Mouse (Mus musculus) MEL (cell line): ENCODE results near the gene Lpgat1.

Experiments used
- CTCF ChIP-seq, 3 experiments: IDR thresholded peaks in 2 of 3; conservative IDR thresholded peaks in 1 of 3; 2 replicates each; pipeline ENCODE4 v1.5.1; 2011 to 2012; ENCODE audit warnings: low read length in 3 of 3, low read depth in 2 of 3, mild to moderate bottlenecking in 2 of 3, improper control_type of control experiment in 1 of 3, inconsistent platforms in 1 of 3, mixed read lengths in 1 of 3, moderate library complexity in 1 of 3; ENCODE audit not compliant: control insufficient read depth in 1 of 3, insufficient read depth in 1 of 3, poor library complexity in 1 of 3, severe bottlenecking in 1 of 3
- EP300 ChIP-seq, 2 experiments: IDR thresholded peaks; 2 replicates each; pipeline ENCODE4 v1.6.1; 2011; ENCODE audit warnings: improper control_type of control experiment in 2 of 2, low read length in 2 of 2, low read depth in 1 of 2, mild to moderate bottlenecking in 1 of 2
- MAX ChIP-seq: IDR thresholded peaks from 2 replicates; pipeline ENCODE4 v1.6.1; 2011; ENCODE audit warnings: low read length, improper control_type of control experiment
- POLR2A ChIP-seq, 2 experiments: IDR thresholded peaks; 2 replicates each; pipeline ENCODE4 v1.6.1; 2011 to 2012; ENCODE audit warnings: low read length in 2 of 2, mild to moderate bottlenecking in 2 of 2, control low read depth in 1 of 2, improper control_type of control experiment in 1 of 2, low read depth in 1 of 2, moderate library complexity in 1 of 2; ENCODE audit not compliant: control insufficient read depth in 1 of 2, insufficient read depth in 1 of 2, poor library complexity in 1 of 2
- UBTF ChIP-seq: IDR thresholded peaks from 2 replicates; pipeline ENCODE4 v1.6.1; 2012; ENCODE audit warnings: low read depth, mild to moderate bottlenecking, inconsistent platforms, low read length, improper control_type of control experiment, moderate library complexity, borderline replicate concordance; ENCODE audit not compliant: insufficient read depth

GRCm38 (mm10) chr1:191802093-191802819 is 84.6 kb downstream of the Lpgat1 start:
- TF ChIP-seq POLR2A (IDR thresholded peaks at IDR 0.05; ENCODE audit: control insufficient read depth in 1 of 2, insufficient read depth in 1 of 2, low read depth in 1 of 2, low read length in 2 of 2, poor library complexity in 1 of 2) (no peak), UBTF (no peak), CTCF (IDR thresholded peaks at IDR 0.05 in 2 of 3, conservative IDR thresholded peaks at IDR 0.05 in 1 of 3; ENCODE audit: control insufficient read depth in 1 of 3, insufficient read depth in 1 of 3, low read depth in 2 of 3, low read length in 3 of 3, poor library complexity in 1 of 3, severe bottlenecking in 1 of 3) (no peak), MAX (no peak), EP300 (IDR thresholded peaks at IDR 0.05; ENCODE audit: low read depth in 1 of 2, low read length in 2 of 2) (no peak)
